Mouse (Mus musculus): Measurements from ENCODE around the gene Bcor. TPM values are rescaled to one million over a fixed set of nuclear protein-coding genes. Genes with fewer than 3 reads are reported as not detected.

The Bcor gene
- polyA plus RNA-seq, 1 experiment from 2014 or later: 7.9 TPM

DNA sequence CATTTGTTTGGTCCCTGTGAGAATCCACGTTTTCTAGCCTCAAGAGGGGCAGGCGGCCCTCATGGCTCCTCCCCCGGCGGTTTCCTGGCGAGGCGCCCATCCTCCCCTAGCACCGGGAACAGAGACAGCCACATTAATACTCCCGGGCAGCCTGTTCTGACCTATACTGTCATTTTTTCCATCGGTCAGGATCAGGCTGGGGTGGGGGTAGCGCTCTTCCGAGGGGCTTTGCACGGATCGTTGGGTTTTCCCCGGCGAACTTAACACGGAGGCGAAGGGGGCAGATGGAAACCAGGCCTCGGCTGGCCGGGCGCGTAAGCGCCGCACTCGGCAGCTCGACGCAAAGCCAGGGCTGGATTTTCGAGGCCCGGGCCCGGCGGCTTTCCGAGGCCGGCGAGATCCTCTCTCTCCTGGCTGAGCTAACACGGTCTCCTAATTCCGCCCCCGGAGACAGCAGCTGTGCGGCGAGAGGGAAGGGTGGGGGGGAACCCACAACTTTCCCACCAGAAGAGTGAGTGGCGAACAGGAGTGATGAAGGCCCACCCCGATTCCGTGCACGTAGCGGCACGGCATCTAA is 1.8 kb downstream of the Bcor start:
- Histone ChIP-seq H3K27me3 (replicated peaks) (peaks cover 84% of the 10 kb centered on the region), H3K4me2 (peak overlapping the region; percentile 63), H3K36me3 (no peaks in the 10 kb centered on the region), H3K4me3 (peak overlapping the region; percentile 26), H3K4me1 (peaks cover 13% of the 10 kb centered on the region), H3K9me3 (replicated peaks) (no peaks in the 10 kb centered on the region), H3K27ac (peak overlapping the region; percentile 58), H3K9ac (no peak overlapping the region; the same call in 1 of the 2 replicates)
- 6% methylated on average over 44 of the region's 44 CpGs for WGBS (ENCODE audit: insufficient replicate concordance)
- 0 out of 2 replicates have a peak, but pooled peaks have one; percentile 11 for ATAC-seq

DNA sequence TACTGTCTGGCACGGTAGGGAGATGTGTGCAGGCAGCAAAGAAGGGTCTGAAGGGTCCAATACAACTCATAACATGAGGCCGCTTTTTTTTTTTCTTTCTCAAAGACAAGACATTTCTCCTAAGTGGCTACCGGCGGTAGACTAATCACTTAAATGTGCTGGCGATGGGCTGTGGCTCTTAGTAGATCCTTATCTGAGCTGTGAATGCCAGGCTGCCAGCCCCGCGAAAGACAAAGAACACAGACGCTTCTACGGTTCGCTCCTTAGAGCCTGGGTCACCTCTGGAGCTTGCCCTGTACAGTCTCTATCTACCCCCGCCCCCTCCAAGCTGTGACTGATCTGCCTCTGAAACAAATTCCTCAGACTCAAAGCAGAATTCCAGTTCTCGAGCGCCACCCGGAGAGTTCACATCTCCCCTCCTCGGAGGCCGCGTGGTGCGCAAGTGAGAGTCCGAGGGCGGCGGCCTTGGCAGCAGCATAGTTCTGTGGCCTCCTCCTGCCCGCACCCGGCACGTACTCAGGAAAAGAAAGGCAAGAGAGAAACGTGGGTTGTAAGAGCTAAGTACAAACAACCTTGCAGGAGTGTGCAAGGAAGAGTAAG is 2.7 kb downstream of the Bcor start:
- no peak overlapping the region for H3K27ac ChIP-seq
- H3K36me3 ChIP-seq: no peaks in the 10 kb centered on the region
- peak overlapping the region; percentile 63 for H3K4me2 ChIP-seq
- peaks cover 94% of the 10 kb centered on the region for H3K27me3 ChIP-seq (replicated peaks)
- 3% methylated on average over 25 of the region's 25 CpGs for WGBS (ENCODE audit: insufficient replicate concordance)
- no peak overlapping the region for H3K9ac ChIP-seq
- ATAC-seq: no peak
- no peaks in the 10 kb centered on the region for H3K9me3 ChIP-seq (replicated peaks)
- no peak overlapping the region for H3K4me3 ChIP-seq
- H3K4me1 ChIP-seq: peaks cover 21% of the 10 kb centered on the region

DNA sequence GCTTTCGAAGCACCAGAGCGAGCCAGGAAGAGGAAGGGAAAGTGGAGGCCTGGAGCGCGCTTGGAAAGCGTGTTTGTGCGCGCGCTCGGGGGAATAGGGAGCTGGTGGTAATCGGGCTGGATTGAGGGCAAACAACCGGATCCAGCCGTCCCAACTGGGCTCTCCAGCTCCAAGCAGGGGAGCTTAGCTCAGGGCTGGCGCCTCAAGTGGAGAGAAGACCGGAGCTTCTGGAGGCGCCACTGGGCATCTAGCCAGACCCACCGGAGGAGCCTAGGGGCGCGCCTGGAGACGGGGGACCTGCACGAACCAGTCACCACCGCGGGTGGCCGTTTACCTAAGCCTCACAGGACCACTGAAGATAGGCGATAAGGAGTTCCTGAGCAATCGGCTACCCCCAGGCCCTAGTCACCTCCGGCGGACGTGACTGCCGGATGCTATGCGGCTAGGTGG is 4.3 kb downstream of the Bcor start:
- H3K36me3 ChIP-seq: no peaks in the 10 kb centered on the region
- peaks cover 100% of the 10 kb centered on the region for H3K27me3 ChIP-seq (replicated peaks)
- H3K4me1 ChIP-seq: peaks cover 33% of the 10 kb centered on the region
- H3K4me3 ChIP-seq: peak overlapping the region; percentile 22
- H3K9ac ChIP-seq: no peak overlapping the region
- H3K4me2 ChIP-seq: peak overlapping the region; percentile 51
- H3K9me3 ChIP-seq (replicated peaks): no peaks in the 10 kb centered on the region
- 3% methylated on average over 28 of the region's 30 CpGs for WGBS (ENCODE audit: insufficient replicate concordance)
- no peak overlapping the region for H3K27ac ChIP-seq
- ATAC-seq: no peak

DNA sequence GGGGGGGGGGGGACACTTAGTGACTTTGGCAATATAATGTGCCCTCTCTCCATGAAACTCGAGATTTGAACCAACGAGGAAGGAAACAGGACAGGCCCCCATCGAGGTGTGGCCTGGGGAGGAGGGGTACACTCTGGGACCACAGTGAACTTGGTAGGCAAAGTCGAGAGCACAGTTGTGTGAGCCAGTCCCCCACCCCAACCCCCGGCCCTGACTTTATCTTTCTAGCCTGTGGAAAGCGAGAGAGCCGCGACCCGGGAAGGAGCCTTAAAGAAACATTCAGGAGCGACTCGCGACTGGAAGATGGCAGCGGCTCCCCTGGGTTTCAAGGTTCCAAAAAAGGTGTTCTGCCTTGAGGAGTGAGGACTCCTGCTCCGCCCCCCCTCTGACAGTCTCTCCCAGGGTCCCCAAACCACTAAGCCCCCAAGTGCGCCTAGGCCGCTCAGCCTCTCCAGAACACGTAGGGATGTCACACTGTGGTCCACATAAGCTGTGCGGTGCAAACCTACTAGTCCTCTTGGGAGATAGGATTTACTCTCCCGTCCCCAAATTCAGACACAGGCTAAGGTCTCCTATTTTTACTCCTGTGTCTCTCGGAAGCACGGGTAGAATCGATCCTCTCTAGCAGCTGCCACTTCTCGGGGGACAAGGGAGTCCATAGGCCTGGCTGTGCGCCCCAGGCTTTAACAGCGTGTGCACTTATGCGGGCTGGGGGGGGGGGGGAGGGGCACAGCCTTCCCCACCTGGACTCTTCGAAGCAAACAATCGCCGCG is 4.9 kb downstream of the Bcor start:
- peaks cover 100% of the 10 kb centered on the region for H3K27me3 ChIP-seq (replicated peaks)
- no peak overlapping the region for H3K9ac ChIP-seq
- H3K4me2 ChIP-seq: peak overlapping the region; percentile 51
- no peak for ATAC-seq
- H3K36me3 ChIP-seq: no peaks in the 10 kb centered on the region
- H3K27ac ChIP-seq: no peak overlapping the region
- no peaks in the 10 kb centered on the region for H3K9me3 ChIP-seq (replicated peaks)
- 9% methylated on average over 27 of the region's 30 CpGs for WGBS (ENCODE audit: insufficient replicate concordance)
- peaks cover 33% of the 10 kb centered on the region for H3K4me1 ChIP-seq
- H3K4me3 ChIP-seq: peak overlapping the region; percentile 22

DNA sequence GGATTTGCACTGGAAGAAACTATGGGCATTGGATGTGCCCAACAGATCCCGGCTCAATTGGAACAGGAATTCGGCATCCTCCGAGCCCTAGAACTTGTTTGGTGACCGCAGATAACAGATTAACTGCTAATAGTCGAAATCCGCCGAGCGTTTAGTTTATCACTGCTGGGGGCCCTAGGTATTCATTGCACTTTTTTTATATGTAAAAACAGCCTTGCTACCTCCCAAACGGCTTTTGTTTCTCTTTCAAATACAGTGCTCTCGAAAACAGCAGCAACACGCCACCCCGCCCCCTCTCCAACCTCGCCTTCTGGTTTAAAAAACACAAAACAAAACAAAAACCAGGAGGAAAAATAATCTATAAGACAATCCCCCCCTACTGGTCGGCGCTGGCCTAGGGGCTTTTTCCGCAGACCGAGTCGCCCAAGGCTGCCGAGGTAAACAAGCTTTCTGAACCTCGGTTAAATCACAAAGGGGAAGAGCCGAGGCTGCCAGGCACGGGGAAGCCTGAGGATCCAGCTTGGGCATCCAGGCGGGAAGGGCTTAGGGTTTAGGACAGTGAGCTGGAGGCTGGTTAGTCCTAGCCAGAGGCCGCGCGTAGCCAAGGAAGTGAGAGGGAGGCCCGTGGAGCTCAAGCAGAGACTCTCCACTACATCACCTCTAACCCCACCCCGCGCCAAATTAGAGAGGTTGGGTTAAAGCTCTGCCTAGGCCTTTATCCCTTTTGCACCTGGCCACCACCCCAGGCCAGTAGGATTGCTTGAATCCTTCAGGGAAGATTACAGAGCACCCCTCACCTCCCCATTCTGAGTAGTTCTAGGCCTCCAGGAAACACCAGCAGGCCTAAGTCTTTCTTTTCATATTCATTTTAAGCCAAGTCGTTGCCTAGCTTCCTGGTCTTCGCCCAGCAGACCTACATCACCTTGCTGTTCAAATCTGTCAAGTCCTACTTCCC is 6.7 kb downstream of the Bcor start:
- H3K27me3 ChIP-seq (replicated peaks): peaks cover 97% of the 10 kb centered on the region
- no peak overlapping the region for H3K27ac ChIP-seq
- no peak for ATAC-seq
- H3K9ac ChIP-seq: no peak overlapping the region
- no peaks in the 10 kb centered on the region for H3K9me3 ChIP-seq (replicated peaks)
- WGBS (ENCODE audit: insufficient replicate concordance): 9% methylated on average over 31 of the region's 31 CpGs
- peak overlapping the region; percentile 75 for H3K4me2 ChIP-seq
- peak overlapping the region; percentile 7; the same call in 1 of the 2 replicates for H3K4me3 ChIP-seq
- peaks cover 30% of the 10 kb centered on the region for H3K4me1 ChIP-seq
- H3K36me3 ChIP-seq: no peaks in the 10 kb centered on the region

DNA sequence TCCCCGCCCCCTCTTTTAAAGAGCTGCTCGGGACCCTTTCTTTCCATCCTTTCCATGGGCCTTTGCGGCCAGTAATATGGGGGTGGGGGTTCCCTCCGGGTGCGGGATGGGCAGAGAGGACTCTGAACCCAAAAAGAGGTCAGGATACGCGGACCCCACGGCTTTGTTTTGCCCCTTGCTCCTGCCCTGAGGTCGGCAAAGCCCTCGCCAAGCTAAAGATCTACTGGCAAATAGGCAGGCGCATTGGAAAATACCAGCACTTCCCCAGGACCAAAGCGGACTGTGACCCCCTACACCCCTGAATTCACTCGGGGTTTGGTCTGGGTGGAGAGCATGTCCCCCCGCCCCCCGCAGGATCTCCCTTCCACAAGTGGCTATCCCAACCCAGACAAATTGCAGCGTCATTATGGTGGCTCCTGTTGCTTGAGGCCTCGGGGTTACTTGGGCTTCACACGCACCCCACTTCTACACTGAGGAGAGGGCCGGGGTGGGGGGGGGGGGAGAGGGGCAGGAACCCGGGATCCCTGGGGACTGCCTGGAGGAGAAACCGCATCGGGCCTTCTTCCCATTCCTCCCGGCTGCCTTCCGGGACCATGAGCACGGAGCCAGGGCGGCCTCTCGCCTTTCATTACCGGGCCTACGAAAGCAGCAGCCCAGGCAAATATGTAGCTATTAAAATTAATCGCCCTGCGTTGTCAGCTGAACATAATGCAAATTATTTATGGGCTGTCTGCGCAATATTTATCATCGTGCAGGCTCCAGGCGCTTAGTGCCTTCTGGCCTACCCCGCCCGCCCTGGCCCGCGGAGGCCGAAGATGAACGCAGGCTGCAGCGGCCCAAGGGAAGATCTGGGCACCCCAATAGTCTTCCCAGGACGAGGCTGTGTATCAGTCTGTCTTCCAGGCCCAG is 7.9 kb downstream of the Bcor start:
- Histone ChIP-seq H3K4me1 (peaks cover 30% of the 10 kb centered on the region), H3K36me3 (no peaks in the 10 kb centered on the region), H3K4me3 (peak overlapping the region; percentile 48), H3K27me3 (replicated peaks) (peaks cover 88% of the 10 kb centered on the region), H3K9me3 (replicated peaks) (no peaks in the 10 kb centered on the region), H3K4me2 (peak overlapping the region; percentile 75), H3K9ac (peak overlapping the region; percentile 27; the same call in 1 of the 2 replicates), H3K27ac (no peak overlapping the region)
- 13% methylated on average over 42 of the region's 42 CpGs for WGBS (ENCODE audit: insufficient replicate concordance)
- ATAC-seq: peak; percentile 42

DNA sequence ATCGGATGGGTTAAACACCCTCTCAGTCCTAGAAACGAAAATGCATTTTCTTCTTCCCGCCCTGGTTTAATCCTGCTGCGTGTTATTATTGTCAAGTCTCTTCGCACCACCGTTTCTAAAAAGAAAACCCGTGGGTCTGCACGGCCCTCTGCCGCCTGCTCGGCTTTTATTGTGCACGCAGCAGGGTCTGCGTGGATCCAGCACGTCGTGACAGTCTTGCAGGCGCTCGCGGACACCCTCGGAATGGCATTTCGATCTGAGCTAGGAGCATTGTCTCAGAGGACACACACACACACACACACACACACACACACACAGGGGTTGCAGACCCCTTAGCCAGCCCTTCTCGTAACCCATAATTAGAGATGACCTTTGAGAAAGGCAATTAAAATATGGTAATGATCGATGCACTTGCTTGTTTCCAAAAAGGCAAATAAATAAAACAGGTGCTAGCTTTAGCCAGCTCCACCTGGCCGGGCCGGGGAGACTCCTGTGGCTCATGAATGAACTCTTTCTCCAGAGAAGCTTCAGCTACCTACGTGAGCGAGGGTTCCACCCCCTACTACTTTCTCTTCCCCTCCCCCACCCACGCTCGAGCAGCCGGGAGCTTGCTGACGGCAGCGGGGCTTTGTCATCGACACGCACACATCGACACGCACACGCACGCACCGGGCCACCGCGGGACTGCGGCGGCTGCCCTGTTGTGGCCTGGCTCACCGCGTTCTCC is 8.7 kb downstream of the Bcor start:
- WGBS (ENCODE audit: insufficient replicate concordance): 8% methylated on average over 39 of the region's 43 CpGs
- H3K4me2 ChIP-seq: peak overlapping the region; percentile 75
- peak overlapping the region; percentile 48 for H3K4me3 ChIP-seq
- H3K4me1 ChIP-seq: peaks cover 30% of the 10 kb centered on the region
- H3K27me3 ChIP-seq (replicated peaks): peaks cover 88% of the 10 kb centered on the region
- H3K9ac ChIP-seq: peak overlapping the region; percentile 27; the same call in 1 of the 2 replicates
- ATAC-seq: no peak
- no peak overlapping the region for H3K27ac ChIP-seq
- no peaks in the 10 kb centered on the region for H3K9me3 ChIP-seq (replicated peaks)
- H3K36me3 ChIP-seq: no peaks in the 10 kb centered on the region

DNA sequence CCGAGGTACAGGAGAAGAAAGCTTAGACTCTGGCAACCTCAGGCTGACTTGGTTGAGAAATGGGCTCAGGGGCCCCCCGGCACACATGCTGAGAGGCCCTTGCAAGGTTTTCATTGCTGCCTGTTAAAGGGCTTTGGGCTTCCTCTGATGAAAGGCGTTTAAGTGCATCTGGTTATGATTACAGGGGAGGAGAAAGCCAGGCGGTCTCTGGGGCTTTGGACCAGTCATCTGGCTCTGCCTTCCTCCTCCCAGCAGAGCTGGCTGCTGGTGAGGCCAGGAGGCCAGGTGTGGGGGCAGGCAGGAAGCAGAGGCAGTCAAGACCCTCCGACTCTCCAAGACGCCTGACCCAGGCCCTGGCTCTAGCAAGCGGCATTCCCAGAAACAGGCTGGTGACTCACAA is 9.7 kb downstream of the Bcor start:
- Histone ChIP-seq H3K9ac (no peak overlapping the region), H3K4me3 (no peak overlapping the region), H3K36me3 (no peaks in the 10 kb centered on the region), H3K27ac (no peak overlapping the region), H3K27me3 (replicated peaks) (peaks cover 85% of the 10 kb centered on the region), H3K9me3 (replicated peaks) (no peaks in the 10 kb centered on the region), H3K4me1 (peaks cover 25% of the 10 kb centered on the region), H3K4me2 (no peak overlapping the region)
- 15% methylated on average over 7 of the region's 7 CpGs for WGBS (ENCODE audit: insufficient replicate concordance)
- ATAC-seq: no peak

DNA sequence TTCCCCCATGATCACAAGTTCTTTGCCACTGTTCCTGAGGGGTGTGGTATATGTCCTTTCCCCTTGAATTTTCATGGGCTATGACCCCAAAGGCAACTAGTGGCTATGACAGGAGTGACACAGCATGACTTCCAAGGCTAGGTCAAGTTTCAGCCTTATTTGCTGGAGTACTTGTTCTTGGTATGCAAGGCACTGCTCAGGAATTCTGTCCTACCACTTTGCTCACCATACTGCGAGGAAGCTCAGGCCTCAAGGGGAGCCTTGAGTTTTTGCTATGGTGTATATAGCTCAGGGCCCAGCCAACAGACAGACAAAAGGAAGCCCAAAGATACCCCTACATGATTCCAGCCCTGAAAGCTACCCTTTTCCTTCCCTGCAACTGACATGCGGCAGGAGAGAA is 13.9 kb downstream of the Bcor start:
- Histone ChIP-seq H3K4me2 (no peak overlapping the region), H3K4me1 (0 out of 2 replicates have a peak, but pooled peaks cover under 1% of the 10 kb centered on the region), H3K4me3 (no peak overlapping the region), H3K27me3 (replicated peaks) (peaks cover 73% of the 10 kb centered on the region), H3K9me3 (replicated peaks) (no peaks in the 10 kb centered on the region), H3K36me3 (no peaks in the 10 kb centered on the region), H3K27ac (no peak overlapping the region), H3K9ac (no peak overlapping the region)
- 60% methylated on average over 2 of the region's 2 CpGs for WGBS (ENCODE audit: insufficient replicate concordance)
- no peak for ATAC-seq

DNA sequence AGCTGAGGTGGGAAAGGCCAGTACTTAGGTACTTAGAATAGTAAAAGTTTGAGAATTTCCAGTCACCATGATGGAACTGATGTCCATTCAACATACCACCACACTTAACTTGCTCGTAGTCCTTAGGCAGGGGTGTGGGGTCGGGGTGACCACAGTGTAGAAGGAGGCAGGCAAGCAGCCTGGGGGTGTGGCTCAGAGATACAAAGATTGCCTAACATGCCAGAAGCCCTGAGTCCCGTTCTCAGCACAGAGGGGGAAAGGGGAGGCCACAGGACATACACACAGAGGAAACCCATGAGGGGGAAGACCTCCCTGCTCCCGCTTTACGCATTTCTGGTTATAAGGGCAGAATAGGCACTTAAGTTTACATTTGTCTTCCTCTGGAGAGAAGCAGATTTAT is 17.3 kb downstream of the Bcor start:
- Histone ChIP-seq H3K9ac (no peak overlapping the region), H3K4me2 (no peak overlapping the region), H3K4me3 (no peak overlapping the region), H3K9me3 (replicated peaks) (no peaks in the 10 kb centered on the region), H3K27ac (no peak overlapping the region), H3K36me3 (no peaks in the 10 kb centered on the region), H3K27me3 (replicated peaks) (peaks cover 81% of the 10 kb centered on the region), H3K4me1 (peaks cover 10% of the 10 kb centered on the region; the same call in 1 of the 2 replicates)
- 37% methylated on average over 5 of the region's 5 CpGs for WGBS (ENCODE audit: insufficient replicate concordance)
- ATAC-seq: no peak
